Mouse (Mus musculus) heart, postnatal 0 days (tissue): ENCODE data around the gene Mast3. TPM values are rescaled to one million over a fixed set of nuclear protein-coding genes. Genes with fewer than 3 reads are reported as not detected.

Experiments
- ATAC-seq: fragments of 200-750 bp; cut with Nextera tagmentation; 2 replicates; pipeline ENCODE4 v1.8.0; 2017; ENCODE audit warnings: low read depth, moderate number of reproducible peaks, moderate library complexity; ENCODE audit not compliant: insufficient read depth
- DNase-seq: peaks from one replicate; pipeline ENCODE4 v3.0.0-alpha.2; 2016; ENCODE audit warnings: low spot score
- H3K27ac ChIP-seq: fragments of 300-500 bp; sonication (generic); 2 replicates; pipeline ENCODE4 v1.5.1; 2014; ENCODE audit warnings: low read depth, mild to moderate bottlenecking
- H3K27me3 ChIP-seq: fragments of 300-500 bp; sonication (generic); 2 replicates; pipeline ENCODE4 v1.6.1; 2014; ENCODE audit warnings: low read length, mixed read lengths; ENCODE audit not compliant: control insufficient read depth, insufficient read depth
- H3K36me3 ChIP-seq: fragments of 300-500 bp; sonication (generic); replicated peaks from 2 replicates; pipeline ENCODE4 v1.6.1; 2014; ENCODE audit warnings: low read length, mixed read lengths; ENCODE audit not compliant: control insufficient read depth, insufficient read depth
- H3K4me1 ChIP-seq: fragments of 300-500 bp; sonication (generic); 2 replicates; pipeline ENCODE4 v1.6.1; 2014; ENCODE audit warnings: antibody characterized with exemption; ENCODE audit not compliant: control insufficient read depth, insufficient read depth
- H3K4me2 ChIP-seq: fragments of 300-500 bp; sonication (generic); 2 replicates; pipeline ENCODE4 v1.6.1; 2014; ENCODE audit warnings: low read depth, mild to moderate bottlenecking, low read length, moderate library complexity
- H3K4me3 ChIP-seq: fragments of 300-500 bp; sonication (generic); 2 replicates; pipeline ENCODE4 v1.5.1; 2014; ENCODE audit warnings: low read depth, low read length
- H3K9ac ChIP-seq: fragments of 300-500 bp; sonication (generic); replicated peaks from 2 replicates; pipeline ENCODE4 v1.6.1; 2014; ENCODE audit warnings: low read depth, low read length, mixed read lengths
- H3K9me3 ChIP-seq: fragments of 300-500 bp; sonication (generic); replicated peaks from 2 replicates; pipeline ENCODE4 v1.6.1; 2016; ENCODE audit warnings: low read length; ENCODE audit not compliant: control insufficient read depth
- CTCF ChIP-seq: IDR thresholded peaks from 2 replicates; pipeline ENCODE4 v1.5.1; 2016; ENCODE audit warnings: antibody characterized with exemption, control low read depth, low read depth
- EP300 ChIP-seq: IDR thresholded peaks from 2 replicates; pipeline ENCODE4 v1.6.1; 2016; ENCODE audit warnings: antibody characterized with exemption, low read depth
- WGBS: fragments of 180-500 bp; shearing (Covaris S2); extraction: QIAGEN DNeasy Blood & Tissue Kit; methylation state at CpG from one replicate; pipeline ENCODE4 v1.1.7; 2014; 5-methylcytosine and 5-hydroxymethylcytosine counted together
- polyA plus RNA-seq: library from polyadenylated mRNA; unstranded; fragments of >200 nt; fragmentation: Nextera tagmentation; extraction: Ambion mirVana; gene quantifications from 2 replicates; pipeline ENCODE4 v1.2.1, GENCODE M21; 2015
- total RNA-seq: library from RNA; depleted of rRNA; stranded (reverse); fragments of >200 nt; gene quantifications from 2 replicates; pipeline ENCODE4 v1.2.3, GENCODE M21; 2014; ENCODE audit warnings: low replicate concordance

The Mast3 gene
- total and polyA plus RNA-seq, 2 experiments from 2014 or later = 2.3 to 5.6 TPM

- DNase-seq (no peak), ATAC-seq (no peak)
- H3K27me3 ChIP-seq = peaks cover 53% of the 10 kb centered on the region
- no peak for TF ChIP-seq CTCF
- no peak for TF ChIP-seq EP300
- H3K9me3 ChIP-seq = no peaks in the 10 kb centered on the region
- no peak overlapping the region for H3K9ac ChIP-seq
- no peaks in the 10 kb centered on the region for H3K36me3 ChIP-seq
- 40% methylated on average over 1 of the region's 1 CpGs for WGBS
- no peak overlapping the region for H3K27ac ChIP-seq
- H3K4me1 ChIP-seq = peaks cover 22% of the 10 kb centered on the region
- H3K4me3 ChIP-seq = no peak overlapping the region
- no peak overlapping the region for H3K4me2 ChIP-seq
These were observed 3.0 kb downstream of the Mast3 start for GRCm38 (mm10) chr8:70801830-70802229.

GRCm38 (mm10) chr8:70801156-70801555, 3.7 kb downstream of the Mast3 start:
- no peak for DNase-seq
- Histone ChIP-seq H3K36me3 (no peaks in the 10 kb centered on the region), H3K27ac (no peak overlapping the region), H3K27me3 (peaks cover 56% of the 10 kb centered on the region), H3K9ac (no peak overlapping the region), H3K4me3 (no peak overlapping the region), H3K4me1 (peaks cover 22% of the 10 kb centered on the region), H3K9me3 (no peaks in the 10 kb centered on the region), H3K4me2 (no peak overlapping the region)
- TF ChIP-seq CTCF (no peak), EP300 (no peak)
- WGBS = 24% methylated on average over 15 of the region's 15 CpGs
- no peak for ATAC-seq

GRCm38 (mm10) chr8:70800648-70801047, 4.2 kb downstream of the Mast3 start:
- 53% methylated on average over 10 of the region's 10 CpGs for WGBS
- Histone ChIP-seq H3K9ac (no peak overlapping the region), H3K36me3 (no peaks in the 10 kb centered on the region), H3K4me1 (peaks cover 22% of the 10 kb centered on the region), H3K4me2 (no peak overlapping the region), H3K27ac (no peak overlapping the region), H3K4me3 (no peak overlapping the region), H3K9me3 (no peaks in the 10 kb centered on the region), H3K27me3 (peaks cover 56% of the 10 kb centered on the region)
- TF ChIP-seq CTCF = no peak
- TF ChIP-seq EP300 = no peak
- ATAC-seq (no peak), DNase-seq (peak; percentile 4)

- ATAC-seq (no peak), DNase-seq (peak; percentile 4)
- Histone ChIP-seq H3K4me1 (peaks cover 12% of the 10 kb centered on the region), H3K9me3 (no peaks in the 10 kb centered on the region), H3K4me3 (0 out of 2 replicates have a peak overlapping the region, but pooled peaks have one; percentile 54), H3K36me3 (no peaks in the 10 kb centered on the region), H3K27ac (no peak overlapping the region), H3K27me3 (peaks cover 50% of the 10 kb centered on the region), H3K4me2 (peak overlapping the region; percentile 76), H3K9ac (no peak overlapping the region)
- WGBS = 21% methylated on average over 15 of the region's 15 CpGs
- TF ChIP-seq EP300 = no peak
- TF ChIP-seq CTCF = no peak
These were observed 6.6 kb downstream of the Mast3 start for GRCm38 (mm10) chr8:70798281-70798680.

- no peaks in the 10 kb centered on the region for H3K36me3 ChIP-seq
- H3K9ac ChIP-seq = peak overlapping the region; percentile 28; the same call in 1 of the 2 replicates
- WGBS = 1% methylated on average over 42 of the region's 57 CpGs
- peak overlapping the region; percentile 54 for H3K4me3 ChIP-seq
- ATAC-seq (peak; percentile 78), DNase-seq (peak; percentile 78)
- peak overlapping the region; percentile 76 for H3K4me2 ChIP-seq
- no peaks in the 10 kb centered on the region for H3K9me3 ChIP-seq
- no peak for TF ChIP-seq EP300
- H3K27ac ChIP-seq = no peak overlapping the region
- H3K27me3 ChIP-seq = peaks cover 43% of the 10 kb centered on the region
- H3K4me1 ChIP-seq = peaks cover 19% of the 10 kb centered on the region
These were observed 7.5 kb downstream of the Mast3 start for GRCm38 (mm10) chr8:70797081-70798070.
